Comparison of ENCODE assay signal across 2 mouse cellular contexts in the genomic region with DNA sequence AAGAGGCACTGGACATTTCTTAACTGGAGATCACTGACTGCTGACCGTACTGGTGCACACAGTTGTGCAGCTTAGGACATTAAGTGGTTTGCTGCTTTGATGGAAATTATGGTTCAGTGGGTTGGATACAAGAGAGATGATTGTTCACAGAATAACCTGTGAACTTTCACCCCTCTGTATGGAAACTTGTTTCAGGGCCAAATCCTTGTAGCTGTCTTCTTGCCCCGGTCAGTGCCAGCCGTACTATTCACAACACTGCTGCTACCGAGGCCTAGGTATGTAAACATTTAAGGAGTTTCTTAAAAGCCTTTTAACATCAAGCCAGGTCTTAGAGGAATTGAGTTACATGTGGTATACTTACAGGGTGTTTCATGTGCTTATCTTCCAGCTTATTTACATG.
TF ChIP-seq lines count a peak whose summit lies in the region.

No protein-coding gene starts in this region.

TF ChIP-seq in CH12.LX, 34 proteins besides CTCF, POLR2A, EP300 and RAD21:
- TF ChIP-seq ZMIZ1 (IDR thresholded peaks at IDR 0.05; ENCODE audit: low read depth, low read length), result 0 out of 2 replicates have a peak, but pooled peaks have one; percentile 70
- no peak for TF ChIP-seq CHD2 (IDR thresholded peaks at IDR 0.05; ENCODE audit: low read length)

TF ChIP-seq in MEL, 35 proteins besides CTCF, POLR2A, EP300 and RAD21:
- TF ChIP-seq RCOR1 (IDR thresholded peaks at IDR 0.05; ENCODE audit: low read depth, low read length), result no peak
- no peak for TF ChIP-seq CHD1 (IDR thresholded peaks at IDR 0.05; ENCODE audit: low read depth, low read length)
- TF ChIP-seq POLR2AphosphoS2 (IDR thresholded peaks at IDR 0.05; ENCODE audit: low read length), result peak; percentile 22; the same call in 1 of the 2 replicates
- TF ChIP-seq ZMIZ1 (IDR thresholded peaks at IDR 0.05; ENCODE audit: low read depth, low read length), result peak; percentile 64; the same call in 1 of the 2 replicates
- no peak for TF ChIP-seq MAFK (IDR thresholded peaks at IDR 0.05; ENCODE audit: borderline replicate concordance, low read depth, low read length)
- TF ChIP-seq ZNF384 (IDR thresholded peaks at IDR 0.05; ENCODE audit: low read depth, low read length), result no peak
- no peak for TF ChIP-seq JUND (IDR thresholded peaks at IDR 0.05; ENCODE audit: low read depth, low read length)
